Mouse (Mus musculus): ENCODE measurements around the gene Gm21983.

- TF ChIP-seq CTCF (IDR thresholded peaks at IDR 0.05; ENCODE audit: low read depth) (no peak), EP300 (IDR thresholded peaks at IDR 0.05; ENCODE audit: low read depth) (no peak)
Observed at GRCm38 (mm10) chr7:27193731-27194130, 12.8 kb upstream of the Gm21983 start.
